Mouse (Mus musculus) limb, embryonic 14.5 days (tissue): ENCODE data around the gene Olfr1024. TPM values are rescaled to one million over a fixed set of nuclear protein-coding genes. Genes with fewer than 3 reads are reported as not detected.

ENCODE experiments used
- ATAC-seq: fragments of 200-750 bp; cut with Nextera tagmentation; 2 replicates; pipeline ENCODE4 v1.8.0; 2017; ENCODE audit warnings: low read depth, moderate number of reproducible peaks, moderate TSS enrichment; ENCODE audit not compliant: low FRiP score
- DNase-seq: peaks from one replicate; pipeline ENCODE4 v3.0.0-alpha.2; 2015; ENCODE audit warnings: low spot score
- H3K27ac ChIP-seq: fragments of 300-500 bp; sonication (generic); replicated peaks from 2 replicates; pipeline ENCODE4 v1.5.1; 2014; ENCODE audit warnings: low read depth, mild to moderate bottlenecking, low read length, moderate library complexity, mixed read lengths
- H3K27me3 ChIP-seq: fragments of 300-500 bp; sonication (generic); 2 replicates; pipeline ENCODE4 v1.6.1; 2014; ENCODE audit warnings: low read length, mixed read lengths; ENCODE audit not compliant: control insufficient read depth, insufficient read depth
- H3K36me3 ChIP-seq: fragments of 300-500 bp; sonication (generic); 2 replicates; pipeline ENCODE4 v1.6.1; 2014; ENCODE audit warnings: mild to moderate bottlenecking, low read length, moderate library complexity, mixed read lengths; ENCODE audit not compliant: control insufficient read depth, insufficient read depth
- H3K4me1 ChIP-seq: fragments of 300-500 bp; sonication (generic); 2 replicates; pipeline ENCODE4 v1.6.1; 2014; ENCODE audit warnings: antibody characterized with exemption, low read length, mixed read lengths; ENCODE audit not compliant: control insufficient read depth, insufficient read depth
- H3K4me2 ChIP-seq: fragments of 300-500 bp; sonication (generic); replicated peaks from 2 replicates; pipeline ENCODE4 v1.6.1; 2014; ENCODE audit warnings: low read depth, mild to moderate bottlenecking, low read length, moderate library complexity; ENCODE audit not compliant: severe bottlenecking
- H3K4me3 ChIP-seq: fragments of 300-500 bp; sonication (generic); replicated peaks from 2 replicates; pipeline ENCODE4 v1.5.1; 2014; ENCODE audit warnings: low read length
- H3K9ac ChIP-seq: fragments of 300-500 bp; sonication (generic); 2 replicates; pipeline ENCODE4 v1.6.1; 2014; ENCODE audit warnings: mild to moderate bottlenecking, low read depth, low read length, moderate library complexity; ENCODE audit not compliant: severe bottlenecking
- H3K9me3 ChIP-seq: fragments of 300-500 bp; sonication (generic); 2 replicates; pipeline ENCODE4 v1.6.1; 2016; ENCODE audit warnings: low read length; ENCODE audit not compliant: control insufficient read depth
- POLR2A ChIP-seq: fragments of 200-500 bp; IDR thresholded peaks from 2 replicates; pipeline ENCODE4 v1.8.0; 2012; ENCODE audit warnings: inconsistent platforms, mild to moderate bottlenecking, moderate library complexity, borderline replicate concordance; ENCODE audit not compliant: insufficient read depth, insufficient read length; ENCODE audit errors: extremely low read depth
- WGBS: fragments of 180-500 bp; shearing (Covaris S2); extraction: QIAGEN DNeasy Blood & Tissue Kit; methylation state at CpG from one replicate; pipeline ENCODE4 v1.1.7; 2014; 5-methylcytosine and 5-hydroxymethylcytosine counted together
- polyA plus RNA-seq, 2 experiments: library from polyadenylated mRNA; depleted of rRNA in 1 of 2; stranded (reverse) in 1 of 2; unstranded in 1 of 2; fragments of >200 nt; fragmentation: Nextera tagmentation in 1 of 2; extraction: Ambion mirVana in 1 of 2; gene quantifications; 2 replicates each; pipeline versions ENCODE4 v1.2.1 to v1.2.3; 2012 to 2014

Olfr1024 gene
- polyA plus RNA-seq, 2 experiments: not detected

- 28% methylated on average over 2 of the region's 2 CpGs for WGBS
- DNase-seq (no peak), ATAC-seq (no peak)
- TF ChIP-seq POLR2A: no peak
- H3K9me3 ChIP-seq: no peaks in the 10 kb centered on the region
- H3K36me3 ChIP-seq: no peaks in the 10 kb centered on the region
- H3K27ac ChIP-seq: no peak within 1 kb of the TSS
- H3K4me1 ChIP-seq: no peaks in the 10 kb centered on the region
- H3K9ac ChIP-seq: no peak within 1 kb of the TSS
- H3K27me3 ChIP-seq: no peaks in the 10 kb centered on the region
- H3K4me2 ChIP-seq: no peak within 1 kb of the TSS
- no peak within 1 kb of the TSS for H3K4me3 ChIP-seq
These were observed 36.6 kb downstream of the Olfr1024 start, which contains the start of gene Olfr1022 for GRCm38 (mm10) chr2:85868294-85868693. Gene Olfr1022 (plus strand): TSS chr2:85868594.

Other genes starting within 250 kb of the Olfr1024 start
- gene Olfr154, start 240.6 kb downstream of the Olfr1024 start, polyA plus RNA-seq (2012; rRNA removed): not detected in 2 replicates
- gene Olfr154, start 240.6 kb downstream of the Olfr1024 start, polyA plus RNA-seq (2014; fragmentation: Nextera tagmentation; extraction: Ambion mirVana): not detected in 2 replicates
- not detected in 2 replicates for gene Olfr1006, start 226.3 kb downstream of the Olfr1024 start, polyA plus RNA-seq (2012; rRNA removed)
- not detected in 2 replicates for gene Olfr1006, start 226.3 kb downstream of the Olfr1024 start, polyA plus RNA-seq (2014; fragmentation: Nextera tagmentation; extraction: Ambion mirVana)
- not detected in 2 replicates for gene Olfr1008, start 215.6 kb downstream of the Olfr1024 start, polyA plus RNA-seq (2012; rRNA removed)
- not detected in 2 replicates for gene Olfr1008, start 215.6 kb downstream of the Olfr1024 start, polyA plus RNA-seq (2014; fragmentation: Nextera tagmentation; extraction: Ambion mirVana)
- not detected in 2 replicates for gene Olfr1009, start 189.6 kb downstream of the Olfr1024 start, polyA plus RNA-seq (2012; rRNA removed)
- not detected in 2 replicates for gene Olfr1009, start 189.6 kb downstream of the Olfr1024 start, polyA plus RNA-seq (2014; fragmentation: Nextera tagmentation; extraction: Ambion mirVana)
- not detected in 2 replicates for gene Olfr1012, start 142.3 kb downstream of the Olfr1024 start, polyA plus RNA-seq (2012; rRNA removed)
- not detected in 2 replicates for gene Olfr1012, start 142.3 kb downstream of the Olfr1024 start, polyA plus RNA-seq (2014; fragmentation: Nextera tagmentation; extraction: Ambion mirVana)
- gene Olfr1013, start 138.0 kb downstream of the Olfr1024 start, polyA plus RNA-seq (2012; rRNA removed): not detected in 2 replicates
- not detected in 2 replicates for gene Olfr1013, start 138.0 kb downstream of the Olfr1024 start, polyA plus RNA-seq (2014; fragmentation: Nextera tagmentation; extraction: Ambion mirVana)
- not detected in 2 replicates for gene Olfr1014, start 132.3 kb downstream of the Olfr1024 start, polyA plus RNA-seq (2012; rRNA removed)
- not detected in 2 replicates for gene Olfr1014, start 132.3 kb downstream of the Olfr1024 start, polyA plus RNA-seq (2014; fragmentation: Nextera tagmentation; extraction: Ambion mirVana)
- gene Olfr1015, start 123.0 kb downstream of the Olfr1024 start, polyA plus RNA-seq (2012; rRNA removed): not detected in 2 replicates
- gene Olfr1015, start 123.0 kb downstream of the Olfr1024 start, polyA plus RNA-seq (2014; fragmentation: Nextera tagmentation; extraction: Ambion mirVana): not detected in 2 replicates
- gene Olfr1016, start 102.5 kb downstream of the Olfr1024 start, polyA plus RNA-seq (2012; rRNA removed): not detected in 2 replicates
- not detected in 2 replicates for gene Olfr1016, start 102.5 kb downstream of the Olfr1024 start, polyA plus RNA-seq (2014; fragmentation: Nextera tagmentation; extraction: Ambion mirVana)
- not detected in 2 replicates for gene Olfr1018, start 86.6 kb downstream of the Olfr1024 start, polyA plus RNA-seq (2012; rRNA removed)
- not detected in 2 replicates for gene Olfr1018, start 86.6 kb downstream of the Olfr1024 start, polyA plus RNA-seq (2014; fragmentation: Nextera tagmentation; extraction: Ambion mirVana)
- not detected in 2 replicates for gene Olfr1019, start 59.6 kb downstream of the Olfr1024 start, polyA plus RNA-seq (2012; rRNA removed)
- gene Olfr1019, start 59.6 kb downstream of the Olfr1024 start, polyA plus RNA-seq (2014; fragmentation: Nextera tagmentation; extraction: Ambion mirVana): not detected in 2 replicates
- gene Olfr1020, start 58.0 kb downstream of the Olfr1024 start, polyA plus RNA-seq (2012; rRNA removed): not detected in 2 replicates
- gene Olfr1020, start 58.0 kb downstream of the Olfr1024 start, polyA plus RNA-seq (2014; fragmentation: Nextera tagmentation; extraction: Ambion mirVana): not detected in 2 replicates
- gene Olfr1022, start 36.5 kb downstream of the Olfr1024 start, polyA plus RNA-seq (2012; rRNA removed): not detected in 2 replicates
- gene Olfr1022, start 36.5 kb downstream of the Olfr1024 start, polyA plus RNA-seq (2014; fragmentation: Nextera tagmentation; extraction: Ambion mirVana): not detected in 2 replicates
- not detected in 2 replicates for gene Olfr1023, start 19.4 kb downstream of the Olfr1024 start, polyA plus RNA-seq (2012; rRNA removed)
- not detected in 2 replicates for gene Olfr1023, start 19.4 kb downstream of the Olfr1024 start, polyA plus RNA-seq (2014; fragmentation: Nextera tagmentation; extraction: Ambion mirVana)
- not detected in 2 replicates for gene Olfr1025-ps1, start 10.1 kb upstream of the Olfr1024 start, polyA plus RNA-seq (2012; rRNA removed)
- not detected in 2 replicates for gene Olfr1025-ps1, start 10.1 kb upstream of the Olfr1024 start, polyA plus RNA-seq (2014; fragmentation: Nextera tagmentation; extraction: Ambion mirVana)
- not detected in 2 replicates for gene Olfr1026, start 16.5 kb upstream of the Olfr1024 start, polyA plus RNA-seq (2012; rRNA removed)
- gene Olfr1026, start 16.5 kb upstream of the Olfr1024 start, polyA plus RNA-seq (2014; fragmentation: Nextera tagmentation; extraction: Ambion mirVana): not detected in 2 replicates
- gene Olfr1028, start 45.4 kb upstream of the Olfr1024 start, polyA plus RNA-seq (2012; rRNA removed): 0.01 TPM in 1 of 2 replicates, not detected in the other
- gene Olfr1028, start 45.4 kb upstream of the Olfr1024 start, polyA plus RNA-seq (2014; fragmentation: Nextera tagmentation; extraction: Ambion mirVana): not detected in 2 replicates
- gene Olfr1029, start 68.8 kb upstream of the Olfr1024 start, polyA plus RNA-seq (2012; rRNA removed): not detected in 2 replicates
- gene Olfr1029, start 68.8 kb upstream of the Olfr1024 start, polyA plus RNA-seq (2014; fragmentation: Nextera tagmentation; extraction: Ambion mirVana): not detected in 2 replicates
- not detected in 2 replicates for gene Olfr1030, start 74.2 kb upstream of the Olfr1024 start, polyA plus RNA-seq (2012; rRNA removed)
- gene Olfr1030, start 74.2 kb upstream of the Olfr1024 start, polyA plus RNA-seq (2014; fragmentation: Nextera tagmentation; extraction: Ambion mirVana): not detected in 2 replicates
- not detected in 2 replicates for gene Olfr1031, start 85.3 kb upstream of the Olfr1024 start, polyA plus RNA-seq (2012; rRNA removed)
- gene Olfr1031, start 85.3 kb upstream of the Olfr1024 start, polyA plus RNA-seq (2014; fragmentation: Nextera tagmentation; extraction: Ambion mirVana): not detected in 2 replicates
- not detected in 2 replicates for gene Olfr1032, start 100.5 kb upstream of the Olfr1024 start, polyA plus RNA-seq (2012; rRNA removed)
- gene Olfr1032, start 100.5 kb upstream of the Olfr1024 start, polyA plus RNA-seq (2014; fragmentation: Nextera tagmentation; extraction: Ambion mirVana): not detected in 2 replicates
- gene Olfr1033, start 115.6 kb upstream of the Olfr1024 start, polyA plus RNA-seq (2012; rRNA removed): 0.67 and 0.73 TPM in 2 replicates
- 0.39 and 1.1 TPM in 2 replicates for gene Olfr1033, start 115.6 kb upstream of the Olfr1024 start, polyA plus RNA-seq (2014; fragmentation: Nextera tagmentation; extraction: Ambion mirVana)
- gene Olfr1034, start 140.8 kb upstream of the Olfr1024 start, polyA plus RNA-seq (2012; rRNA removed): 0.12 and 0.13 TPM in 2 replicates
- gene Olfr1034, start 140.8 kb upstream of the Olfr1024 start, polyA plus RNA-seq (2014; fragmentation: Nextera tagmentation; extraction: Ambion mirVana): not detected in 2 replicates
- not detected in 2 replicates for gene Olfr1036, start 168.9 kb upstream of the Olfr1024 start, polyA plus RNA-seq (2012; rRNA removed)
- not detected in 2 replicates for gene Olfr1036, start 168.9 kb upstream of the Olfr1024 start, polyA plus RNA-seq (2014; fragmentation: Nextera tagmentation; extraction: Ambion mirVana)
- not detected in 2 replicates for gene Olfr1037, start 182.3 kb upstream of the Olfr1024 start, polyA plus RNA-seq (2012; rRNA removed)
- gene Olfr1037, start 182.3 kb upstream of the Olfr1024 start, polyA plus RNA-seq (2014; fragmentation: Nextera tagmentation; extraction: Ambion mirVana): not detected in 2 replicates
- gene Olfr1039, start 230.9 kb upstream of the Olfr1024 start, polyA plus RNA-seq (2012; rRNA removed): not detected in 2 replicates
- gene Olfr1039, start 230.9 kb upstream of the Olfr1024 start, polyA plus RNA-seq (2014; fragmentation: Nextera tagmentation; extraction: Ambion mirVana): not detected in 2 replicates
- not detected in 2 replicates for gene Olfr1040, start 241.7 kb upstream of the Olfr1024 start, polyA plus RNA-seq (2012; rRNA removed)
- not detected in 2 replicates for gene Olfr1040, start 241.7 kb upstream of the Olfr1024 start, polyA plus RNA-seq (2014; fragmentation: Nextera tagmentation; extraction: Ambion mirVana)